Mouse (Mus musculus) embryonic fibroblast, embryonic 13.5 days (primary cell): Measurements from ENCODE around the gene 2510009E07Rik.

ENCODE experiments used
- CTCF ChIP-seq: IDR thresholded peaks from 2 replicates; pipeline ENCODE4 v1.5.1; 2011; ENCODE audit warnings: mild to moderate bottlenecking, control low read depth, low read length, moderate library complexity, borderline replicate concordance; ENCODE audit not compliant: insufficient read depth
- POLR2A ChIP-seq: IDR thresholded peaks from 2 replicates; pipeline ENCODE4 v1.6.1; 2011; ENCODE audit warnings: low read depth, mild to moderate bottlenecking, control low read depth, low read length, moderate library complexity

GRCm38 (mm10) chr16:21655961-21656360, 38.5 kb downstream of the 2510009E07Rik start:
- TF ChIP-seq CTCF (no peak), POLR2A (no peak)
